Mouse (Mus musculus) ES-Bruce4 (cell line): Measurements from ENCODE around the gene Baz2b.

Experiments
- CTCF ChIP-seq: IDR thresholded peaks from one replicate; pipeline ENCODE4 v1.8.1; 2011; ENCODE audit warnings: low read depth, low read length
- POLR2A ChIP-seq: IDR thresholded peaks from one replicate; pipeline ENCODE4 v1.8.1; 2011; ENCODE audit warnings: low read length; ENCODE audit not compliant: insufficient read depth

DNA sequence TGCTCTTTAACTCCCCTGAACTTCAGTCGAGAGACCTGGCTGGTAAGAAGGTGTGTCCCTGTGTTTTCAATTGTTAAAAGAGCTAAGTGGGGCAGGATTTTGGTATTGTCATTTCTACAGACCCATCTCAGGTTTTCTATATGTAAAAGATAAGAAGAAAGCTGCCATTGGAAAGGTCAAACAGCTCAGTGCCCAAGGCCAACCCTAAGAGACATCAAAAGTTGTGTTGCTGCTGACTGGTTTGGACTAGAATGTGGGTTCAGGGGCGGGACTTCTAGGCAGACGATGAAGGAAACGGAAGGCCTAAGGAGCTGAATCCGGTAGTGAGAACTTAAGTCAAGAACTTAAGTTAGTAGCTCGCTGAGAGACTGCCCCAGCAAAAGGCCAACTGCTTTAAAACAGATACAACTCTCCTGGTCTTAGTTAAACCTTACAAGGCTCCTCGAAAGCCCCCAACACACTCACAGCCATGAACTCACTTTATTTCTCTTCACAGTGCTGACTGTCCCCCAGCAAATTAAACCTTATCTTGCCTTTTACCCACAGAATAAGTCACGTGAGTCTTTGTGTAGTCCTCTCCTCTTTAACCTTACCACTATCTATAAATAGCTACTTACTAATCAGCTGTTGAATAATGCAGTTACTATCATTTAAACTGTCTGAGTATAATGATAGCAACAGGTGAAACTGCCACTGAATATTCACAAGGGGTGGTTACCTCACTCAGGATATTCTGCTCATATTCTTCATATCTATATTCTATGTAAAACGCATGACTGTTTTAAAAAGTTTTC, 158.8 kb downstream of the Baz2b start:
- no peak for TF ChIP-seq POLR2A
- TF ChIP-seq CTCF = no peak
